Mouse (Mus musculus) heart, postnatal 14 days (tissue): ENCODE measurements around the gene Tecpr2. TPM values are rescaled to one million over a fixed set of nuclear protein-coding genes. Genes with fewer than 3 reads are reported as not detected.

Experiments
- DNase-seq, 2 experiments: peaks; one replicate each; pipeline ENCODE4 v3.0.0; 2021 to 2022
- intact Hi-C: fragments of 180-260 bp; cut with DNase I; formaldehyde crosslinking; loops from one replicate; pipeline ENCODE4 v1.15.1; 2025
- total RNA-seq, 2 experiments: library from RNA; stranded (reverse); gene quantifications; 2 replicates each; pipeline ENCODE4 v1.2.3; 2021

Gene Tecpr2
- total RNA-seq, 2 experiments from 2014 or later: 5.7 to 6.0 TPM

- DNase-seq: no peak
- intact Hi-C loops: no loop called here
These were observed 105.6 kb downstream of the Tecpr2 start for GRCm38 (mm10) chr12:110994666-110995065.

- intact Hi-C loops: no loop called here
- DNase-seq: no peak
These were observed 109.0 kb downstream of the Tecpr2 start for GRCm38 (mm10) chr12:110998092-110998491.

- no peak for DNase-seq
- intact Hi-C loops: no loop called here
These were observed 110.8 kb downstream of the Tecpr2 start for GRCm38 (mm10) chr12:110999820-111000219.

GRCm38 (mm10) chr12:111000956-111001355 is 111.9 kb downstream of the Tecpr2 start:
- intact Hi-C loops: no loop called here
- no peak for DNase-seq

- intact Hi-C loops: no loop called here
These were observed 115.1 kb downstream of the Tecpr2 start for GRCm38 (mm10) chr12:111004142-111004541.

GRCm38 (mm10) chr12:111005803-111006202 is 116.7 kb downstream of the Tecpr2 start:
- intact Hi-C loops: no loop called here
- DNase-seq: no peak

More at GRCm38 (mm10) chr12:111004142-111004541, 115.1 kb downstream of the Tecpr2 start:
- no peak for DNase-seq

- no peak for DNase-seq
- intact Hi-C loops: no loop called here
These were observed 117.3 kb downstream of the Tecpr2 start for GRCm38 (mm10) chr12:111006339-111006738.

GRCm38 (mm10) chr12:111007134-111008103 is 118.4 kb downstream of the Tecpr2 start:
- intact Hi-C loops: no loop called here
- peak in 1 of 2 experiments; percentile 64 for DNase-seq

GRCm38 (mm10) chr12:111008500-111009490 is 119.7 kb downstream of the Tecpr2 start:
- DNase-seq: no peak
- intact Hi-C loops: no loop called here

GRCm38 (mm10) chr12:111009615-111010257 is 120.7 kb downstream of the Tecpr2 start:
- intact Hi-C loops: no loop called here
- DNase-seq: no peak

GRCm38 (mm10) chr12:111016807-111017206 is 127.7 kb downstream of the Tecpr2 start:
- intact Hi-C loops: no loop called here
- no peak for DNase-seq

- no peak for DNase-seq
- intact Hi-C loops: no loop called here
These were observed 129.0 kb downstream of the Tecpr2 start for GRCm38 (mm10) chr12:111018068-111018467.

- no peak for DNase-seq
- intact Hi-C loops: no loop called here
These were observed 130.0 kb downstream of the Tecpr2 start for GRCm38 (mm10) chr12:111019086-111019485.

GRCm38 (mm10) chr12:111021138-111021537 is 132.1 kb downstream of the Tecpr2 start:
- intact Hi-C loops: no loop called here
- no peak for DNase-seq

- intact Hi-C loops: no loop called here
- no peak for DNase-seq
These were observed 132.5 kb downstream of the Tecpr2 start for GRCm38 (mm10) chr12:111021577-111021976.

Other genes starting within 250 kb of the Tecpr2 start
- gene 1700001K19Rik, start 206.6 kb upstream of the Tecpr2 start, total RNA-seq: not detected
- 100 to 1,000 TPM in 1 of 2 experiments, 10 to 100 TPM in 1; 98.6 to 163 TPM for gene Hsp90aa1, start 186.5 kb upstream of the Tecpr2 start, total RNA-seq
- gene Wdr20, start 151.3 kb upstream of the Tecpr2 start, total RNA-seq: 10 to 100 TPM; 32.9 to 35.2 TPM
- gene Mok, start 48.3 kb upstream of the Tecpr2 start, total RNA-seq: under 1 TPM; 0.65 to 0.78 TPM
- 1 to 10 TPM; 7.9 to 8.0 TPM for gene Zfp839, start 39.0 kb upstream of the Tecpr2 start, total RNA-seq
- gene Cinp, start 119 bp upstream of the Tecpr2 start, total RNA-seq: 10 to 100 TPM; 35.3 to 38.1 TPM
- 10 to 100 TPM; 81.0 to 82.1 TPM for gene Ankrd9, start 89.8 kb downstream of the Tecpr2 start, total RNA-seq
- gene Rcor1, start 150.1 kb downstream of the Tecpr2 start, total RNA-seq: 10 to 100 TPM; 22.0 to 22.3 TPM